Mouse (Mus musculus) midbrain, embryonic 16.5 days (tissue): ENCODE results near the gene Angpt4. TPM values are rescaled to one million over a fixed set of nuclear protein-coding genes. Genes with fewer than 3 reads are reported as not detected.

Experiments used
- ATAC-seq: fragments of 200-750 bp; cut with Nextera tagmentation; 2 replicates; pipeline ENCODE4 v1.8.0; 2017; ENCODE audit warnings: moderate TSS enrichment
- H3K27ac ChIP-seq: fragments of 300-500 bp; sonication (generic); 2 replicates; pipeline ENCODE4 v1.5.1; 2014; ENCODE audit warnings: mild to moderate bottlenecking, low read length, mixed read lengths
- H3K27me3 ChIP-seq: fragments of 300-500 bp; sonication (generic); 2 replicates; pipeline ENCODE4 v1.6.1; 2014; ENCODE audit warnings: low read depth, low read length, mixed read lengths; ENCODE audit not compliant: control insufficient read depth, insufficient read depth
- H3K36me3 ChIP-seq: fragments of 300-500 bp; sonication (generic); 2 replicates; pipeline ENCODE4 v1.6.1; 2014; ENCODE audit warnings: mild to moderate bottlenecking, low read length, moderate library complexity, mixed read lengths; ENCODE audit not compliant: control insufficient read depth, insufficient read depth
- H3K4me1 ChIP-seq: fragments of 300-500 bp; sonication (generic); 2 replicates; pipeline ENCODE4 v1.6.1; 2014; ENCODE audit warnings: mild to moderate bottlenecking, low read length, mixed read lengths; ENCODE audit not compliant: control insufficient read depth, insufficient read depth
- H3K4me2 ChIP-seq: fragments of 300-500 bp; sonication (generic); 2 replicates; pipeline ENCODE4 v1.6.1; 2014; ENCODE audit warnings: mild to moderate bottlenecking, low read length, mixed read lengths
- H3K4me3 ChIP-seq: fragments of 300-500 bp; sonication (generic); 2 replicates; pipeline ENCODE4 v1.5.1; 2014; ENCODE audit warnings: low read depth, mild to moderate bottlenecking, low read length, moderate library complexity, mixed read lengths
- H3K9ac ChIP-seq: fragments of 300-500 bp; sonication (generic); 2 replicates; pipeline ENCODE4 v1.6.1; 2014; ENCODE audit warnings: low read depth, low read length, mixed read lengths
- H3K9me3 ChIP-seq: fragments of 300-500 bp; sonication (generic); replicated peaks from 2 replicates; pipeline ENCODE4 v1.6.1; 2014; ENCODE audit warnings: mild to moderate bottlenecking, low read length, mixed read lengths; ENCODE audit not compliant: control insufficient read depth, poor library complexity, severe bottlenecking
- WGBS: fragments of 180-500 bp; shearing (Covaris S2); extraction: QIAGEN DNeasy Blood & Tissue Kit; methylation state at CpG from one replicate; pipeline ENCODE4 v1.1.7; 2014; 5-methylcytosine and 5-hydroxymethylcytosine counted together
- polyA plus RNA-seq: library from polyadenylated mRNA; unstranded; fragments of >200 nt; fragmentation: Nextera tagmentation; extraction: Ambion mirVana; gene quantifications from 2 replicates; pipeline ENCODE4 v1.2.1, GENCODE M21; 2015

The Angpt4 gene
- polyA plus RNA-seq, 1 experiment from 2014 or later = 0.30 TPM

DNA sequence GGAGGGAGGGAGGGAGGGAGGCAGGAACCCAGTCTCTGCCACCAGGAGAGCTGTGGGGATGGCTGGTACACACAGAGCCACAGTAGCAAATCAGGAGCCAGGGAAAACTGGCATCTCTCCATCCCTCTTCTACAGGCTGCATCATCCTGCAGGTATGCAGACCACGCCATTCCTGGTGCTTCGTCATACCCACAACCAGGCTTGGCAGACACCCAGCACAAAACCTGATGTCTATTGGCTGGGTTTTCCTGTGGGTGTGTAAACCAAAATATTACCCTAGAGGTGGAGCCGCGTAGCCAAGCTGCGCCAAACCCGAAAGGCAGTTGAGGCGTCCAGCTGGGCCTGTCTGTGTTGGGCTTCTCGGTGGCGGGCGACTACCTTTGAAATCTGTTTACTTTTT lies 51.5 kb downstream of the Angpt4 start:
- Histone ChIP-seq H3K4me3 (no peak overlapping the region), H3K9ac (no peak overlapping the region), H3K4me2 (no peak overlapping the region), H3K9me3 (no peaks in the 10 kb centered on the region), H3K27ac (no peak overlapping the region), H3K4me1 (peaks cover 25% of the 10 kb centered on the region), H3K36me3 (no peaks in the 10 kb centered on the region), H3K27me3 (no peaks in the 10 kb centered on the region)
- WGBS = 49% methylated on average over 10 of the region's 10 CpGs
- no peak for ATAC-seq

DNA sequence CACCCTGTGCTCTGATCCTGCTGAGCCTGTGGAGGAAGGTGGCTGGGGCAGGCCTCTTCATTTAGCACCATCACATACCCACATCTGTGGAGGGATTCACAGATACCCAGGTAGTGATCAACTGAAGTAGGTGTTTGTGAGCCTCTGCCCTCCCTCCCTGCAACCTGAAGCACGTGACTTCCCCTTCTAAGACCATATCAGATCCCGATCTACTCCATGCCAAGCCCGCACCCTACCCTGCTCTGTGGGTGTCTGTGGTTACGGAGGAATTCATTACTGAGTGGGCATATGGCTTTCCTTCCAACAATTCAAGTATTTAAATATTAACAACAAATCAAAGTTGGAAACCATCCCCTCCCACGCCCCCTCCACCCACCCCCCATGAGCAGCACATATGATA lies 52.3 kb downstream of the Angpt4 start:
- H3K4me1 ChIP-seq = peaks cover 34% of the 10 kb centered on the region

DNA sequence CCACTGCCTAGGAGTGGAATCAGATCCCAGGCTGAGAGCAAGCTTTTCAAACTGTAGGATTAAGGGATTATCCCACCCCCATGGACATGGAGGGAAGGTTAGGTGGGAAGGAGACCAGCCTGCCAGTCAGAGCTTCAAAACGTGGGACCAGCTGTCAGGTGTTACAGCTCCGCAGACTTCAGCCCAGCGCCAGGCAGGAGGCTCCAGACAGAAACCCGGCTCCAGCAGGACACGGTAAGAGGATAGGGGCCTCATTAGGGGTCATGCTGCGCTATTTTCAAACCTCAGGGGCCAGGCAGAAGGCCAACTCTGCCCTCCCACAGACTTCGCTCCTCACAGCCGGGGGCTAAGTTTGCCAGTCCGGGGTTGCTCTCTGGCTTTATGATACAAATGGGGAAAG lies 53.0 kb downstream of the Angpt4 start:
- H3K27me3 ChIP-seq = no peaks in the 10 kb centered on the region
- no peak for ATAC-seq
- no peak overlapping the region for H3K4me3 ChIP-seq
- 10% methylated on average over 9 of the region's 9 CpGs for WGBS
- no peaks in the 10 kb centered on the region for H3K36me3 ChIP-seq
- no peak overlapping the region for H3K27ac ChIP-seq
- H3K4me1 ChIP-seq = peaks cover 41% of the 10 kb centered on the region
- H3K9me3 ChIP-seq = no peaks in the 10 kb centered on the region
- H3K4me2 ChIP-seq = no peak overlapping the region
- 0 out of 2 replicates have a peak overlapping the region, but pooled peaks have one; percentile 7 for H3K9ac ChIP-seq

More for the DNA sequence above, 52.3 kb downstream of the Angpt4 start:
- Histone ChIP-seq H3K9ac (no peak overlapping the region), H3K4me2 (no peak overlapping the region), H3K36me3 (no peaks in the 10 kb centered on the region), H3K27me3 (no peaks in the 10 kb centered on the region), H3K27ac (no peak overlapping the region), H3K4me3 (no peak overlapping the region), H3K9me3 (no peaks in the 10 kb centered on the region)
- ATAC-seq = no peak
- WGBS = 85% methylated on average over 5 of the region's 5 CpGs

DNA sequence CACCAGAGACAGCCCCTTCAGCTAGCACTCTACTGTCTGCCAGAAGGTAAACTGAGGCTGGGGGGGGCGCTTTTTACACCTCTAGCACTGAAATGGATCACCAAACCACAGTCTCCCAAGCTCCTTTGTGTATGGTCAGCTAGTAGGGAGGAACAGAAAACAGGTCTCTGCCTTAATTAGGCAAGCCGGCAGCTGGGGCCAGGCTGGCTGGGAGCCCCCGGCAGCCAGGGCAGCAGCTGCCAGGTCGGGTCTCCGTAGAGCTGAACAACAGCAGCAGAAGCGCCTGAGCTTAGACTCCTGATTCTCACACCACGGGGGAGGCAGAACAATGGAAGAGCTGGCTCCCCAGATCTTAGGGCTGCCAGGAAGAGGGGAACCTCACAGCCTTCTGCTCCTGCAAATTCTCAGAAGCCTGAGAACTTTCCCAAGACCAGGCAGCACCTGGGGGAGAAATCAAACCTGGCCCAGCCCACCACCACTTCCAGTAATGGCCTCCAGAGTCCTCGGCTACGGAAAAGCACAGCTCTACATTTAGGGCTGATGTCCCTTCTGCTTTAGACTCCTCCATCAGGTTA lies 56.3 kb downstream of the Angpt4 start:
- no peaks in the 10 kb centered on the region for H3K9me3 ChIP-seq
- peak overlapping the region; percentile 54 for H3K9ac ChIP-seq
- H3K4me3 ChIP-seq = peak overlapping the region; percentile 15
- no peaks in the 10 kb centered on the region for H3K36me3 ChIP-seq
- H3K4me2 ChIP-seq = peak overlapping the region; percentile 46
- H3K27ac ChIP-seq = peak overlapping the region; percentile 47
- ATAC-seq = no peak
- 9% methylated on average over 9 of the region's 9 CpGs for WGBS
- peaks cover 53% of the 10 kb centered on the region for H3K4me1 ChIP-seq
- no peaks in the 10 kb centered on the region for H3K27me3 ChIP-seq

DNA sequence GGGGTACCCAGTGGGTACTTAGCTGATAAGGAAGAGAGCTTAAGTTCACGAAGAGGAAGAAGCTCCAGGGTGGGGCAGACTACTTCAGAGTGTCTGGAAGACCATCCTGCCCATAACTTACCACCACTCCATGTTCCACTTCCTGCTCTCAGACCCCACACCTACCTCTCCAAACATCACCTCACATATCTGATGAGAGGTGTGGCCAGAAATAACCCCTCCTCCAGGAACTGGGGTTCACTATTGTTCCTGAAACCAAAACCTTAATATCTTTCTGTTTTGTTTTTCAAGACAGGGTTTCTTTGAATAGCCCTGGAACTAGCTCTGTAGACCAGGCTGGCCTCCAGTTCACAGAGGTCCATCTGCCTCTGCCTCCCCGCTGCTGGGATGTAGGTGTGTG lies 56.8 kb downstream of the Angpt4 start:
- Histone ChIP-seq H3K4me2 (peak overlapping the region; percentile 46), H3K4me1 (peaks cover 52% of the 10 kb centered on the region), H3K9ac (no peak overlapping the region), H3K36me3 (no peaks in the 10 kb centered on the region), H3K27me3 (no peaks in the 10 kb centered on the region), H3K4me3 (no peak overlapping the region), H3K9me3 (no peaks in the 10 kb centered on the region), H3K27ac (peak overlapping the region; percentile 47; the same call in 1 of the 2 replicates)
- 71% methylated on average over 2 of the region's 2 CpGs for WGBS
- no peak for ATAC-seq

DNA sequence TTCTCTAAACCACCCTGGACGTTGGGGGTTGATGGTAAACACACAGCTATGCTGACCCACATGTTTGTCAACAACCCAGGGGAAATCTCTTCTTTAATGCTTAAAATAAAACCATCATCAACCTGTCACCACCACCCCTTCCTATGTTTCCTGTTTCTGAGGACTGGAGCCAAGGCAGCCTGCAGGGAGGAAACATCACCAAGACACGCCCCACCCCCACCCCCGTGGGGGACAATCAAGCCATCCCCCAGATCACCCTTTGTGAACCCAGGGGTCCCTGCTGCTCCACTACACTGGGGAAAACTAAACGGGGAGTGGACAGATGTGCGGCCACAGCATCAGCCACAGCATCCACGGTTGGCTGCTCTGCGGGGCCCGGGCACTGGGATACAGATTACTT lies 57.4 kb downstream of the Angpt4 start:
- Histone ChIP-seq H3K4me1 (peaks cover 57% of the 10 kb centered on the region), H3K9ac (0 out of 2 replicates have a peak overlapping the region, but pooled peaks have one; percentile 7), H3K4me3 (no peak overlapping the region)

DNA sequence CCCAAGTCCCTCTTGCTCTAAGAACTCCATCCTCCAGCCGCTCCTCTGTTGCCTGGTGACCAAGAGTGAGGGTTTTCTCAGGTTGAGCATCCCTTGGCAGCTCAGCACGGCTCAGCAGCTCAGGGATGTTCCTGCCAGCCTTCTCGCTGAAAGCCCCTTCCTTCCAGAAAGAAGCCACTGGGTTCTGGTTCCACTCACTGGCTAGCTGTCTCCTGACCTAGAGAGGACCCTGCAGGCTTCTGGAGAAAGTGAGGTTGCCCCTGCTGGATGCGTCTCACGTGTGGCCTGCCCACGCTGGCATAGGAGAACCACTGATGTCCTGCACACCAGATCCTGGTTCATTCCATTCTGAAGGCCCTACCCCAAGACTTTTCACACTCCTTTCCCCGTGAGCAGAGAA lies 58.0 kb downstream of the Angpt4 start:
- Histone ChIP-seq H3K4me2 (peak overlapping the region; percentile 79), H3K9me3 (no peaks in the 10 kb centered on the region), H3K4me3 (no peak overlapping the region), H3K27me3 (no peaks in the 10 kb centered on the region), H3K9ac (0 out of 2 replicates have a peak overlapping the region, but pooled peaks have one; percentile 7), H3K27ac (0 out of 2 replicates have a peak overlapping the region, but pooled peaks have one; percentile 9), H3K36me3 (no peaks in the 10 kb centered on the region), H3K4me1 (peaks cover 62% of the 10 kb centered on the region)
- ATAC-seq = no peak
- WGBS = 85% methylated on average over 7 of the region's 7 CpGs

More for the DNA sequence above, 57.4 kb downstream of the Angpt4 start:
- ATAC-seq = no peak
- WGBS = 62% methylated on average over 8 of the region's 8 CpGs
- no peaks in the 10 kb centered on the region for H3K36me3 ChIP-seq
- H3K27me3 ChIP-seq = no peaks in the 10 kb centered on the region
- no peaks in the 10 kb centered on the region for H3K9me3 ChIP-seq
- peak overlapping the region; percentile 79 for H3K4me2 ChIP-seq
- 0 out of 2 replicates have a peak overlapping the region, but pooled peaks have one; percentile 9 for H3K27ac ChIP-seq

DNA sequence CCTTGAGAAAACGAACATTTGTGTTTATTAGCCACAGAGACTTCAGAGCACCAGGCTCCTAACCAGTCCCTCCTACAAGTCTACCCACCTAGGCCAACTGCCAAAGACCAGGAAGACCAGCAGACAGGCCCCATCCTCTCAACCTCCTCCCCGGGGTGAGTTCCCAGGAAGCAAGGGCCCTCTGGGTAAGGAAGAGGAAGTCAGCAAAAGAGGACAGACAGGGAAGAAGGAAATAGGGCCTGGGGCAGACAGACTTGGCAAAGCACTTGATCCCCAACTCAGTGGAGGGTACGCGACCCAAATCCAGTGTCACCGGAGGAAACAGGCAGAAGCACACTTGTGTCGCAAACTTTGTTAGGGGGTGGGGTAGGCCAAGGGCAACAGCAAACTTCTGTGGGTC lies 58.4 kb downstream of the Angpt4 start:
- no peak for ATAC-seq
- WGBS = 93% methylated on average over 6 of the region's 6 CpGs
- no peaks in the 10 kb centered on the region for H3K36me3 ChIP-seq
- H3K4me2 ChIP-seq = peak overlapping the region; percentile 79
- no peak overlapping the region for H3K4me3 ChIP-seq
- no peaks in the 10 kb centered on the region for H3K27me3 ChIP-seq
- H3K4me1 ChIP-seq = peaks cover 62% of the 10 kb centered on the region
- no peak overlapping the region for H3K9ac ChIP-seq
- H3K27ac ChIP-seq = no peak overlapping the region
- no peaks in the 10 kb centered on the region for H3K9me3 ChIP-seq

DNA sequence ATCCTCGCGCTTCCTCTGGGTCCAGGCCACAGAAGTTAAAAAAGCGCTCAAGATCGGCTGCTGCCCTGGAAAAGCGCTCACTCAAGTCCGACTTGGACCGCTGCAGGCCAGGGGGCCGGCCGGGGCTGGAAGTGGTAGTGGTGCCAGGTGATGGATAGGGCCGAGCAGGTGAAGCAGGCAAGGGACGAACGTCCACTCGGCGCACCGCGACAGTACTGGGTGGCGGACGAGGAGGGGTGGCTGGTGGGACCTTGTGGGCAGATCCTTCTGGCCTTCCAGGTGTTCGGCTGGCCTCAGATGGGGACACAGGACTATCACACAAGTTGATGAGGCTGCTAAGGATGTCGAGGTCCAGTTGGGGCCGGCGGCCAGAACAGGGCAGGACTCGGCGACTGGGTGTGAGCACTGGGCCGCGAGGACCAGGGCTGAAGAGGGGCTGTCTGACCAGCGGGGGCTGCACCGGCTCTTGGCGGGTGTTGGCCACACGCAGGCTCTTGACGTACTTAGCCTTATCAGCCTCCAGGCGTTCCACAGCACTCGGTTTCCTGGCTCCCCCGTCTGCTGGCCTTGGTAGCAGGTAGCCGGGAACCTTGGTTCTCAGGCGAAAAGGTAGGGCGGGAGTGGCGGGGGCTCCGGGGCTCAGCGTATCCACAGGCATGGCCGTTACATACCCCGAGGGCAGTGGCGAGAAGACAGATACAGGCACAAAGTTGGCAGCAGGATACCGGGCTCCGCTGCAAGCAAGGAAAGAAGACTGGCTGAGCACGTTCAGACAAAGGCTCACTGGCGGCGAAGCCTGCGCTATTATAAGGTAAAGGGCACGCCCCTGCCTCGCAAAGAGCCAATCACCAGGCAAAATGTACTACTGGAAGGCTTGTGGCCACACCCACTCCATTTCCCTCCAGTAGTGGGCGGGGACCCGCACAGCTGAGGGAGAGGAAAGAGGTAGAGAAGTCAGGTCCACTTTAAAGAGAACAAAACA lies 59.5 kb downstream of the Angpt4 start:
- peak; percentile 90 for ATAC-seq

More for the DNA sequence above, 59.5 kb downstream of the Angpt4 start:
- Histone ChIP-seq H3K9ac (peak overlapping the region; percentile 79), H3K4me3 (peak overlapping the region; percentile 48), H3K4me1 (peaks cover 62% of the 10 kb centered on the region), H3K4me2 (peak overlapping the region; percentile 79), H3K27me3 (no peaks in the 10 kb centered on the region), H3K36me3 (no peaks in the 10 kb centered on the region), H3K9me3 (no peaks in the 10 kb centered on the region), H3K27ac (peak overlapping the region; percentile 83)
- 40% methylated on average over 53 of the region's 53 CpGs for WGBS
